30 mouse cellular contexts compared by ENCODE assay signal in genomic region chr6:121337229-121337628, GRCm38 (mm10). TPM values are rescaled to one million over a fixed set of nuclear protein-coding genes. Genes with fewer than 3 reads are reported as not detected.
DNase-seq lines count a peak whose midpoint lies in the region; ATAC-seq and TF ChIP-seq lines count a peak whose summit lies in the region.
"Had no signal": no experiment of that assay in that cellular context is flagged by ENCODE, and none has a peak within 500 bp of the region (broad histone marks: within the 10 kb centered on the region; RNA-seq: fewer than 3 reads in every experiment).

No protein-coding gene starts in this region.

- TF ChIP-seq POLR2A in bone marrow, adult 2 months (IDR thresholded peaks at IDR 0.05; ENCODE audit: borderline replicate concordance, control insufficient read depth, low read depth, low read length) = no peak

- no peak overlapping the region for H3K9ac ChIP-seq in liver, embryonic 11.5 days (ENCODE audit: low read depth, low read length)
- peak overlapping the region; percentile 43 for H3K9ac ChIP-seq in liver, embryonic 14.5 days (replicated peaks)
- H3K9ac ChIP-seq in intestine, embryonic 16.5 days (ENCODE audit: low read depth, low read length) = no peak overlapping the region
- H3K9ac ChIP-seq: embryonic facial prominence, embryonic 12.5 days; hindbrain, embryonic 13.5 days; kidney, embryonic 15.5 days; limb, embryonic 13.5 days; midbrain, embryonic 12.5 days; neural tube, embryonic 12.5 days had no signal

- peaks cover 6% of the 10 kb centered on the region; the same call in 1 of the 2 replicates for H3K4me1 ChIP-seq in liver, embryonic 11.5 days (replicated peaks; ENCODE audit: control insufficient read depth, insufficient read depth, low read length)
- H3K4me1 ChIP-seq in bone marrow, adult 2 months (ENCODE audit: control insufficient read depth, insufficient read depth, low read length) = peaks cover 9% of the 10 kb centered on the region
- peaks cover 10% of the 10 kb centered on the region in 2 experiments for H3K4me1 ChIP-seq in liver, embryonic 14.5 days (replicated peaks; ENCODE audit: control insufficient read depth in 2 of 2, insufficient read depth in 2 of 2, low read length in 1 of 2)
- H3K4me1 ChIP-seq in intestine, embryonic 16.5 days (ENCODE audit: control insufficient read depth, insufficient read depth, low read length) = no peaks in the 10 kb centered on the region
- H3K4me1 ChIP-seq: embryonic facial prominence, embryonic 12.5 days; kidney, embryonic 15.5 days; limb, embryonic 13.5 days; midbrain, embryonic 12.5 days; neural tube, embryonic 12.5 days had no signal

- no peaks in the 10 kb centered on the region for H3K9me3 ChIP-seq in liver, embryonic 11.5 days (ENCODE audit: control insufficient read depth, low read length)
- no peaks in the 10 kb centered on the region for H3K9me3 ChIP-seq in liver, embryonic 14.5 days (ENCODE audit: control insufficient read depth, low read length)
- H3K9me3 ChIP-seq in intestine, embryonic 16.5 days (ENCODE audit: control insufficient read depth, low read length) = no peaks in the 10 kb centered on the region
- H3K9me3 ChIP-seq: embryonic facial prominence, embryonic 12.5 days; hindbrain, embryonic 13.5 days; kidney, embryonic 15.5 days; limb, embryonic 13.5 days; midbrain, embryonic 12.5 days; neural tube, embryonic 12.5 days had no signal

- H3K27ac ChIP-seq in liver, embryonic 11.5 days (ENCODE audit: low read depth, low read length) = no peak overlapping the region
- H3K27ac ChIP-seq in bone marrow, adult 2 months (ENCODE audit: control insufficient read depth, insufficient read depth, low read depth, low read length, poor library complexity) = no peak overlapping the region
- no peak overlapping the region for H3K27ac ChIP-seq in liver, embryonic 14.5 days
- no peak overlapping the region for H3K27ac ChIP-seq in intestine, embryonic 16.5 days (ENCODE audit: low read length)
- H3K27ac ChIP-seq: embryonic facial prominence, embryonic 12.5 days; gastrocnemius, adult 2 months; hindbrain, embryonic 13.5 days; kidney, embryonic 15.5 days; limb, embryonic 13.5 days; midbrain, embryonic 12.5 days; neural tube, embryonic 12.5 days had no signal

- intact Hi-C loops in gastrocnemius, postnatal 14 days (cut with DNase I; ENCODE audit: low total_unique reads) = loop anchor here (10.0 kb wide), 1 partner anchor 62 kb away; no protein-coding TSS in a partner anchor

- no peak for ATAC-seq in liver, embryonic 11.5 days (replicated peaks; ENCODE audit: low FRiP score)
- ATAC-seq in liver, embryonic 14.5 days (ENCODE audit: insufficient read depth) = no peak
- no peak for ATAC-seq in intestine, embryonic 16.5 days
- ATAC-seq: activated CD4-positive, CD25-positive, alpha-beta regulatory T cell, adult 4 months; CD4-positive, CD25-positive, alpha-beta regulatory T cell, adult 4 months; forebrain, embryonic 16.5 days had no signal

- no peaks in the 10 kb centered on the region for H3K27me3 ChIP-seq in liver, embryonic 11.5 days (replicated peaks; ENCODE audit: control insufficient read depth, insufficient read depth, low read length)
- no peaks in the 10 kb centered on the region for H3K27me3 ChIP-seq in liver, embryonic 14.5 days (ENCODE audit: control insufficient read depth, insufficient read depth, low read length)
- no peaks in the 10 kb centered on the region for H3K27me3 ChIP-seq in intestine, embryonic 16.5 days (replicated peaks; ENCODE audit: control insufficient read depth, insufficient read depth, low read length)
- H3K27me3 ChIP-seq: kidney, embryonic 15.5 days; limb, embryonic 13.5 days; midbrain, embryonic 12.5 days; neural tube, embryonic 12.5 days had no signal

- TF ChIP-seq EP300 in liver, embryonic 14.5 days (IDR thresholded peaks at IDR 0.05; ENCODE audit: low read depth) = no peak

- DNase-seq in liver, embryonic 11.5 days (ENCODE audit: low spot score) = no peak
- no peak for DNase-seq in liver
- no peak for DNase-seq in liver, embryonic 14.5 days (ENCODE audit: low read depth in 3 of 3, low spot score in 3 of 3)
- DNase-seq in thymus, postnatal 25 days = peak; percentile 36
- no peak for DNase-seq in gastrocnemius, postnatal 14 days
- no peak for DNase-seq in right cerebral cortex, postnatal 4 days
- DNase-seq: adrenal gland, adult 2 months; cerebellum, adult 11 months; cerebellum, adult 9-11 months; embryo, embryonic 11 days; heart, postnatal 36 days; kidney, adult 11 months; lung, adult 2 months; lung, postnatal 14 days; right cerebral cortex, adult 18-20 months had no signal

- WGBS in liver, embryonic 11.5 days = 87% methylated on average over 9 of the region's 9 CpGs
- 85% methylated on average over 9 of the region's 9 CpGs for WGBS in bone marrow, adult 2 months
- 89% methylated on average over 9 of the region's 9 CpGs for WGBS in liver, embryonic 14.5 days (ENCODE audit: insufficient replicate concordance)
- WGBS in intestine, embryonic 16.5 days = 95% methylated on average over 9 of the region's 9 CpGs

- no peak overlapping the region; the same call in 1 of the 2 replicates for H3K4me3 ChIP-seq in liver, embryonic 11.5 days (ENCODE audit: low read depth, low read length)
- H3K4me3 ChIP-seq in bone marrow, adult 2 months (replicated peaks; ENCODE audit: control insufficient read depth, low read depth, low read length) = peak overlapping the region; percentile 19
- peak overlapping the region; percentile 50 to 58 for H3K4me3 ChIP-seq in liver, embryonic 14.5 days (ENCODE audit: insufficient read depth in 1 of 2, low read depth in 2 of 2, low read length in 2 of 2)
- H3K4me3 ChIP-seq in intestine, embryonic 16.5 days (ENCODE audit: low read length) = no peak overlapping the region
- H3K4me3 ChIP-seq: embryonic facial prominence, embryonic 12.5 days; gastrocnemius, adult 2 months; hindbrain, embryonic 13.5 days; kidney, embryonic 15.5 days; limb, embryonic 13.5 days; midbrain, embryonic 12.5 days; myocyte; neural tube, embryonic 12.5 days had no signal

- peak overlapping the region; percentile 42 for H3K4me2 ChIP-seq in liver, embryonic 11.5 days
- H3K4me2 ChIP-seq in liver, embryonic 14.5 days (ENCODE audit: low read depth) = peak overlapping the region; percentile 61
- no peak overlapping the region for H3K4me2 ChIP-seq in intestine, embryonic 16.5 days (ENCODE audit: low read depth, low read length)
- H3K4me2 ChIP-seq: embryonic facial prominence, embryonic 12.5 days; heart, embryonic 11.5 days; hindbrain, embryonic 13.5 days; kidney, embryonic 15.5 days; limb, embryonic 13.5 days; midbrain, embryonic 12.5 days; neural tube, embryonic 12.5 days had no signal

- H3K36me3 ChIP-seq in liver, embryonic 11.5 days (ENCODE audit: control insufficient read depth, insufficient read depth, low read length) = no peaks in the 10 kb centered on the region
- H3K36me3 ChIP-seq in liver, embryonic 14.5 days (replicated peaks; ENCODE audit: control insufficient read depth, insufficient read depth, low read depth) = no peaks in the 10 kb centered on the region
- no peaks in the 10 kb centered on the region for H3K36me3 ChIP-seq in intestine, embryonic 16.5 days (ENCODE audit: control insufficient read depth, insufficient read depth, low read length)
- H3K36me3 ChIP-seq: embryonic facial prominence, embryonic 12.5 days; hindbrain, embryonic 13.5 days; kidney, embryonic 15.5 days; limb, embryonic 13.5 days; midbrain, embryonic 12.5 days; neural tube, embryonic 12.5 days had no signal

- no peak for TF ChIP-seq CTCF in bone marrow, adult 2 months (IDR thresholded peaks at IDR 0.05; ENCODE audit: control insufficient read depth, insufficient read depth, low read length)
- no peak for TF ChIP-seq CTCF in liver, embryonic 14.5 days (IDR thresholded peaks at IDR 0.05; ENCODE audit: low read depth)

RNA-seq across cellular contexts. Expression of gene Slc6a12, which starts 5.6 kb away (rescaled TPM):
- polyA plus RNA-seq in liver, embryonic 11.5 days (2014; fragmentation: Nextera tagmentation; extraction: Ambion mirVana) = 1.1 and 1.4 TPM in 2 replicates
- polyA plus RNA-seq in bone marrow, adult 2 months (2011; ENCODE audit: insufficient read depth, insufficient read length, low replicate concordance, missing spikeins) = 4.5 and 6.3 TPM in 2 replicates
- polyA plus RNA-seq in liver, embryonic 14.5 days (2012; rRNA removed) = 1.3 and 2.1 TPM in 2 replicates
- polyA plus RNA-seq in liver, embryonic 14.5 days (2014; fragmentation: Nextera tagmentation; extraction: Ambion mirVana) = 2.0 and 2.1 TPM in 2 replicates
- total RNA-seq in gastrocnemius, postnatal 14 days (2021) = under 1 TPM; 0.29 to 0.69 TPM
- polyA plus RNA-seq in intestine, embryonic 16.5 days (2015; fragmentation: Nextera tagmentation; extraction: Ambion mirVana) = 0.06 and 0.22 TPM in 2 replicates
- total RNA-seq: heart, postnatal 36 days had no signal
- polyA plus RNA-seq: activated CD4-positive, CD25-positive, alpha-beta regulatory T cell, adult 4 months; CD4-positive, CD25-positive, alpha-beta regulatory T cell, adult 4 months; embryonic facial prominence, embryonic 12.5 days; heart, embryonic 16.5 days; limb, embryonic 13.5 days; myocyte had no signal

RNA-seq across cellular contexts. Expression of gene Slc6a13, which starts 37.2 kb away (rescaled TPM):
- polyA plus RNA-seq in liver, embryonic 11.5 days (2014; fragmentation: Nextera tagmentation; extraction: Ambion mirVana) = 17.6 and 18.7 TPM in 2 replicates
- polyA plus RNA-seq in bone marrow, adult 2 months (2011; ENCODE audit: insufficient read depth, insufficient read length, low replicate concordance, missing spikeins) = 2.2 and 3.6 TPM in 2 replicates
- polyA plus RNA-seq in liver, embryonic 14.5 days (2012; rRNA removed) = 14.9 and 17.2 TPM in 2 replicates
- polyA plus RNA-seq in liver, embryonic 14.5 days (2014; fragmentation: Nextera tagmentation; extraction: Ambion mirVana) = 19.3 and 21.7 TPM in 2 replicates
- total RNA-seq in gastrocnemius, postnatal 14 days (2021) = 1 to 10 TPM; 1.4 to 2.1 TPM
- 0.77 and 1.4 TPM in 2 replicates for polyA plus RNA-seq in intestine, embryonic 16.5 days (2015; fragmentation: Nextera tagmentation; extraction: Ambion mirVana)

Comparison
In these comparisons a context has a peak if more than half of its experiments do, and no peak if none do; other contexts are left out.
1. H3K4me3 ChIP-seq: peak in bone marrow, adult 2 months (single experiment) and liver, embryonic 14.5 days (2 of 2); none in liver, embryonic 11.5 days (single experiment) and intestine, embryonic 16.5 days (single experiment).